Mouse (Mus musculus) forebrain, postnatal 0 days (tissue): ENCODE results near the gene Prkci. TPM values are rescaled to one million over a fixed set of nuclear protein-coding genes. Genes with fewer than 3 reads are reported as not detected.

ENCODE experiments used
- ATAC-seq: fragments of 200-750 bp; cut with Nextera tagmentation; 2 replicates; pipeline ENCODE4 v1.8.0; 2017; ENCODE audit warnings: mild to moderate bottlenecking, moderate library complexity
- DNase-seq: peaks from one replicate; pipeline ENCODE4 v3.0.0-alpha.2; 2015
- H3K27ac ChIP-seq: fragments of 300-500 bp; sonication (generic); 2 replicates; pipeline ENCODE4 v1.5.1; 2014; ENCODE audit warnings: low read depth, mild to moderate bottlenecking, antibody characterized with exemption, low read length, moderate library complexity, mixed read lengths
- H3K27me3 ChIP-seq: fragments of 300-500 bp; sonication (generic); 2 replicates; pipeline ENCODE4 v1.6.1; 2014; ENCODE audit warnings: mild to moderate bottlenecking, low read length, mixed read lengths; ENCODE audit not compliant: insufficient read depth
- H3K36me3 ChIP-seq: fragments of 300-500 bp; sonication (generic); 2 replicates; pipeline ENCODE4 v1.6.1; 2014; ENCODE audit warnings: mild to moderate bottlenecking, moderate library complexity; ENCODE audit not compliant: insufficient read depth
- H3K4me1 ChIP-seq: fragments of 300-500 bp; sonication (generic); 2 replicates; pipeline ENCODE4 v1.6.1; 2014; ENCODE audit warnings: antibody characterized with exemption; ENCODE audit not compliant: insufficient read depth
- H3K4me2 ChIP-seq: fragments of 300-500 bp; sonication (generic); 2 replicates; pipeline ENCODE4 v1.6.1; 2014; ENCODE audit warnings: low read depth, mild to moderate bottlenecking, moderate library complexity
- H3K4me3 ChIP-seq: fragments of 300-500 bp; sonication (generic); 2 replicates; pipeline ENCODE4 v1.5.1; 2014; ENCODE audit warnings: low read depth, low read length, mixed read lengths
- H3K9ac ChIP-seq: fragments of 300-500 bp; sonication (generic); 2 replicates; pipeline ENCODE4 v1.6.1; 2014; ENCODE audit warnings: mild to moderate bottlenecking
- H3K9me3 ChIP-seq: fragments of 300-500 bp; sonication (generic); 2 replicates; pipeline ENCODE4 v1.6.1; 2016; ENCODE audit warnings: low read length
- CTCF ChIP-seq: sonication (generic); IDR thresholded peaks from 2 replicates; pipeline ENCODE4 v1.5.1; 2016; ENCODE audit warnings: antibody characterized with exemption, control low read depth, low read depth
- WGBS: fragments of 180-500 bp; shearing (Covaris S2); extraction: QIAGEN DNeasy Blood & Tissue Kit; methylation state at CpG from one replicate; pipeline ENCODE4 v1.1.7; 2014; 5-methylcytosine and 5-hydroxymethylcytosine counted together
- polyA plus RNA-seq: library from polyadenylated mRNA; unstranded; fragments of >200 nt; fragmentation: Nextera tagmentation; extraction: Ambion mirVana; gene quantifications from 2 replicates; pipeline ENCODE4 v1.2.1, GENCODE M21; 2015
- total RNA-seq: library from RNA; depleted of rRNA; stranded (reverse); fragments of >200 nt; gene quantifications from 2 replicates; pipeline ENCODE4 v1.2.3, GENCODE M21; 2014

Gene Prkci
- total and polyA plus RNA-seq, 2 experiments from 2014 or later = 19.5 to 41.6 TPM

- TF ChIP-seq CTCF = no peak
- H3K27ac ChIP-seq = peak overlapping the region; percentile 99
- H3K4me3 ChIP-seq = peak overlapping the region; percentile 74
- peak overlapping the region; percentile 86 for H3K9ac ChIP-seq
- H3K27me3 ChIP-seq = no peaks in the 10 kb centered on the region
- H3K4me1 ChIP-seq = peaks cover 21% of the 10 kb centered on the region; the same call in 1 of the 2 replicates
- peak overlapping the region; percentile 92 for H3K4me2 ChIP-seq
- DNase-seq (no peak), ATAC-seq (no peak)
- no peaks in the 10 kb centered on the region for H3K9me3 ChIP-seq
- H3K36me3 ChIP-seq = peaks cover 4% of the 10 kb centered on the region; the same call in 1 of the 2 replicates
- WGBS = 2% methylated on average over 20 of the region's 39 CpGs
Observed at GRCm38 (mm10) chr3:31095179-31095490, 99.6 kb downstream of the Prkci start.

GRCm38 (mm10) chr3:31095491-31096154 is 100.1 kb downstream of the Prkci start:
- Histone ChIP-seq H3K4me1 (peaks cover 25% of the 10 kb centered on the region; the same call in 1 of the 2 replicates), H3K27ac (peak overlapping the region; percentile 99), H3K27me3 (no peaks in the 10 kb centered on the region), H3K4me3 (peak overlapping the region; percentile 74), H3K9me3 (no peaks in the 10 kb centered on the region), H3K9ac (peak overlapping the region; percentile 86), H3K36me3 (peaks cover 4% of the 10 kb centered on the region; the same call in 1 of the 2 replicates), H3K4me2 (peak overlapping the region; percentile 92)
- no peak for TF ChIP-seq CTCF
- DNase-seq (peak; percentile 50), ATAC-seq (no peak)
- under 1% methylated on average over 31 of the region's 33 CpGs for WGBS

GRCm38 (mm10) chr3:31096155-31097101 is 100.9 kb downstream of the Prkci start:
- H3K4me2 ChIP-seq = peak overlapping the region; percentile 92
- WGBS = 36% methylated on average over 10 of the region's 10 CpGs
- peaks cover 28% of the 10 kb centered on the region; the same call in 1 of the 2 replicates for H3K4me1 ChIP-seq

GRCm38 (mm10) chr3:31097102-31097720 is 101.7 kb downstream of the Prkci start:
- peaks cover 28% of the 10 kb centered on the region; the same call in 1 of the 2 replicates for H3K4me1 ChIP-seq

More at GRCm38 (mm10) chr3:31096155-31097101, 100.9 kb downstream of the Prkci start:
- H3K9me3 ChIP-seq = no peaks in the 10 kb centered on the region
- ATAC-seq = no peak
- no peaks in the 10 kb centered on the region for H3K27me3 ChIP-seq
- peak overlapping the region; percentile 99 for H3K27ac ChIP-seq
- DNase-seq = no peak
- peak overlapping the region; percentile 86 for H3K9ac ChIP-seq
- H3K36me3 ChIP-seq = peaks cover 4% of the 10 kb centered on the region; the same call in 1 of the 2 replicates
- H3K4me3 ChIP-seq = peak overlapping the region; percentile 74
- TF ChIP-seq CTCF = no peak

GRCm38 (mm10) chr3:31097976-31098375 is 102.4 kb downstream of the Prkci start:
- Histone ChIP-seq H3K9me3 (no peaks in the 10 kb centered on the region), H3K4me3 (no peak overlapping the region), H3K27ac (no peak overlapping the region), H3K36me3 (peaks cover 4% of the 10 kb centered on the region; the same call in 1 of the 2 replicates), H3K4me1 (peaks cover 22% of the 10 kb centered on the region; the same call in 1 of the 2 replicates), H3K9ac (no peak overlapping the region), H3K27me3 (no peaks in the 10 kb centered on the region), H3K4me2 (peak overlapping the region; percentile 3; the same call in 1 of the 2 replicates)
- no peak for TF ChIP-seq CTCF
- ATAC-seq (no peak), DNase-seq (no peak)
- 75% methylated on average over 11 of the region's 11 CpGs for WGBS

More at GRCm38 (mm10) chr3:31097102-31097720, 101.7 kb downstream of the Prkci start:
- peaks cover 4% of the 10 kb centered on the region; the same call in 1 of the 2 replicates for H3K36me3 ChIP-seq
- H3K27ac ChIP-seq = no peak overlapping the region
- H3K27me3 ChIP-seq = no peaks in the 10 kb centered on the region
- no peaks in the 10 kb centered on the region for H3K9me3 ChIP-seq
- no peak overlapping the region for H3K9ac ChIP-seq
- ATAC-seq = no peak
- DNase-seq = no peak
- peak overlapping the region; percentile 13; the same call in 1 of the 2 replicates for H3K4me2 ChIP-seq
- TF ChIP-seq CTCF = no peak
- no peak overlapping the region; the same call in 1 of the 2 replicates for H3K4me3 ChIP-seq
- 84% methylated on average over 13 of the region's 13 CpGs for WGBS

GRCm38 (mm10) chr3:31098556-31098955 is 103.0 kb downstream of the Prkci start:
- WGBS = 61% methylated on average over 1 of the region's 1 CpGs
- no peak for ATAC-seq

More at GRCm38 (mm10) chr3:31098556-31098955, 103.0 kb downstream of the Prkci start:
- Histone ChIP-seq H3K9me3 (no peaks in the 10 kb centered on the region), H3K27ac (no peak overlapping the region), H3K4me3 (no peak overlapping the region), H3K4me1 (peaks cover 21% of the 10 kb centered on the region; the same call in 1 of the 2 replicates), H3K4me2 (peak overlapping the region; percentile 6; the same call in 1 of the 2 replicates), H3K36me3 (peaks cover 4% of the 10 kb centered on the region; the same call in 1 of the 2 replicates), H3K9ac (no peak overlapping the region), H3K27me3 (no peaks in the 10 kb centered on the region)
- no peak for DNase-seq
- TF ChIP-seq CTCF = no peak
